Mouse (Mus musculus) spleen, adult 2 months (tissue): ENCODE measurements around the gene B3gat2.

Experiments used
- CTCF ChIP-seq: fragments of 200-500 bp; IDR thresholded peaks from 2 replicates; pipeline ENCODE4 v1.5.1; 2011; ENCODE audit warnings: mild to moderate bottlenecking, inconsistent platforms; ENCODE audit not compliant: insufficient read depth, insufficient read length, insufficient replicate concordance; ENCODE audit errors: extremely low read depth
- POLR2A ChIP-seq: fragments of 200-500 bp; IDR thresholded peaks from 2 replicates; pipeline ENCODE4 v1.6.1; 2011; ENCODE audit warnings: low read depth, low read length, inconsistent platforms

DNA sequence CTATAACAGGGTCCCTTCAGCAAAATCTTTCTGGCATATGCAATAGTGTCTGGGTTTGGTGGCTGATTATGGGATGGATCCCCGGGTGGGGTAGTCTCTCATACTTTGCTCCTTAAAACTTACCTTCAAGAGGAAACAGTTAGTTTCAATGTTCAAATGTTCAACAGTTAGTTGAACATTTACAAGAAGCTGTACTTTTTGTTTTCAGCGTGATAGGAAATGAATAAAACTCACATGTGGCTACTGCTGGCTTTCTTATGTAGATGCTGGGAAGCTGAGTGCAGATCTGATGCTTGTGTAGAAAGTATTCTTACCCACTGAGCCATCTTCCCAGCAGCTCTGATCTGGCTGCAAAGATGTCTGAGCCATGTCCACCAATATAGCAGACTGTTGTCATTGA lies 8.5 kb upstream of the B3gat2 start:
- TF ChIP-seq CTCF (no peak), POLR2A (no peak)
